12 mouse cellular contexts compared by ENCODE assay signal in genomic region chr2:52377706-52378447, GRCm38 (mm10). TPM values are rescaled to one million over a fixed set of nuclear protein-coding genes. Genes with fewer than 3 reads are reported as not detected.
DNase-seq lines count a peak whose midpoint lies in the region; ATAC-seq lines count a peak whose summit lies in the region.
"Had no signal": no experiment of that assay in that cellular context is flagged by ENCODE, and none has a peak within 500 bp of the region (broad histone marks: within the 10 kb centered on the region; RNA-seq: fewer than 3 reads in every experiment).

No protein-coding gene starts in this region.

- H3K4me1 ChIP-seq in heart, embryonic 12.5 days (replicated peaks) = no peaks in the 10 kb centered on the region; the same call in 1 of the 2 replicates
- no peaks in the 10 kb centered on the region; the same call in 1 of the 2 replicates for H3K4me1 ChIP-seq in lung, embryonic 16.5 days (replicated peaks; ENCODE audit: control insufficient read depth, insufficient read depth, low read length)
- H3K4me1 ChIP-seq in liver, embryonic 16.5 days (ENCODE audit: control insufficient read depth, low read depth, low read length) = no peaks in the 10 kb centered on the region
- H3K4me1 ChIP-seq: hindbrain, embryonic 13.5 days had no signal

- H3K36me3 ChIP-seq in heart, embryonic 12.5 days = no peaks in the 10 kb centered on the region
- no peaks in the 10 kb centered on the region for H3K36me3 ChIP-seq in lung, embryonic 16.5 days (ENCODE audit: control insufficient read depth, insufficient read depth, low read length)
- H3K36me3 ChIP-seq in liver, embryonic 16.5 days (ENCODE audit: control insufficient read depth, insufficient read depth) = no peaks in the 10 kb centered on the region
- H3K36me3 ChIP-seq: hindbrain, embryonic 13.5 days had no signal

- 42% methylated on average over 13 of the region's 13 CpGs for WGBS in heart, embryonic 12.5 days
- WGBS in lung, embryonic 16.5 days = 49% methylated on average over 13 of the region's 13 CpGs
- WGBS in liver, embryonic 16.5 days (ENCODE audit: insufficient replicate concordance) = 49% methylated on average over 13 of the region's 13 CpGs

- H3K27ac ChIP-seq in heart, embryonic 12.5 days (ENCODE audit: poor library complexity, severe bottlenecking) = no peak overlapping the region
- H3K27ac ChIP-seq in lung, embryonic 16.5 days (ENCODE audit: low read length) = no peak overlapping the region
- H3K27ac ChIP-seq in liver, embryonic 16.5 days (ENCODE audit: low read length) = no peak overlapping the region
- H3K27ac ChIP-seq: hindbrain, embryonic 13.5 days had no signal

- H3K9me3 ChIP-seq in heart, embryonic 12.5 days (replicated peaks) = no peaks in the 10 kb centered on the region
- no peaks in the 10 kb centered on the region for H3K9me3 ChIP-seq in lung, embryonic 16.5 days (ENCODE audit: control insufficient read depth, low read length)
- no peaks in the 10 kb centered on the region for H3K9me3 ChIP-seq in liver, embryonic 16.5 days (replicated peaks; ENCODE audit: control insufficient read depth, low read length)
- H3K9me3 ChIP-seq: hindbrain, embryonic 13.5 days had no signal

- no peak for DNase-seq in heart, adult 11 months
- no peak for DNase-seq in lung, postnatal 10 days
- DNase-seq in c-Kit-positive CD71-positive TER-119-negative erythroid progenitor cells, embryonic 14.5 days (ENCODE audit: low read depth) = peak; percentile 7
- no peak for DNase-seq in ovary, postnatal 36 days (ENCODE audit: low spot score)
- no peak for DNase-seq in embryo, embryonic 9.5 days (ENCODE audit: extremely low spot score)
- DNase-seq: cerebellum, adult 9-10 months; kidney, postnatal 10 days; spleen, adult 18-20 months had no signal

- no peak overlapping the region for H3K4me3 ChIP-seq in heart, embryonic 12.5 days
- H3K4me3 ChIP-seq in lung, embryonic 16.5 days (ENCODE audit: low read length) = 0 out of 2 replicates have a peak overlapping the region, but pooled peaks have one; percentile 2
- peak overlapping the region; percentile 20 for H3K4me3 ChIP-seq in liver, embryonic 16.5 days (ENCODE audit: low read depth, low read length)
- H3K4me3 ChIP-seq: hindbrain, embryonic 13.5 days had no signal

- ATAC-seq in heart, embryonic 12.5 days (ENCODE audit: insufficient number of reproducible peaks, low FRiP score) = no peak
- ATAC-seq in lung, embryonic 16.5 days (ENCODE audit: low read depth) = no peak
- no peak for ATAC-seq in liver, embryonic 16.5 days (ENCODE audit: low read depth)

- H3K4me2 ChIP-seq in heart, embryonic 12.5 days = peak overlapping the region; percentile 29; the same call in 1 of the 2 replicates
- peak overlapping the region; percentile 29 for H3K4me2 ChIP-seq in lung, embryonic 16.5 days (ENCODE audit: low read depth, low read length)
- peak overlapping the region; percentile 48 for H3K4me2 ChIP-seq in liver, embryonic 16.5 days (ENCODE audit: low read depth, low read length)
- H3K4me2 ChIP-seq: hindbrain, embryonic 13.5 days had no signal

- no peak overlapping the region for H3K9ac ChIP-seq in heart, embryonic 12.5 days
- H3K9ac ChIP-seq in lung, embryonic 16.5 days (ENCODE audit: low read length) = no peak overlapping the region
- no peak overlapping the region for H3K9ac ChIP-seq in liver, embryonic 16.5 days (ENCODE audit: low read depth, low read length)
- H3K9ac ChIP-seq: hindbrain, embryonic 13.5 days had no signal

- H3K27me3 ChIP-seq in heart, embryonic 12.5 days (replicated peaks) = no peaks in the 10 kb centered on the region
- H3K27me3 ChIP-seq in lung, embryonic 16.5 days (ENCODE audit: control insufficient read depth, insufficient read depth, low read depth, low read length) = 0 out of 2 replicates have a peak, but pooled peaks cover 4% of the 10 kb centered on the region
- H3K27me3 ChIP-seq in liver, embryonic 16.5 days (ENCODE audit: control insufficient read depth, insufficient read depth, low read depth, low read length) = no peaks in the 10 kb centered on the region
- H3K27me3 ChIP-seq: hindbrain, embryonic 13.5 days had no signal

RNA-seq across cellular contexts. Expression of gene Neb, which starts 0.4 kb away (rescaled TPM):
- polyA plus RNA-seq in heart, embryonic 12.5 days (2016; fragmentation: Nextera tagmentation; extraction: Ambion mirVana) = 2.0 and 2.6 TPM in 2 replicates
- 5.8 and 16.8 TPM in 2 replicates for polyA plus RNA-seq in lung, embryonic 16.5 days (2015; fragmentation: Nextera tagmentation; extraction: Ambion mirVana)
- 3.9 and 10.2 TPM in 2 replicates for polyA plus RNA-seq in liver, embryonic 16.5 days (2015; fragmentation: Nextera tagmentation; extraction: Ambion mirVana)

RNA-seq across cellular contexts. Expression of gene Arl5a, which starts 46.8 kb away (rescaled TPM):
- polyA plus RNA-seq in heart, embryonic 12.5 days (2016; fragmentation: Nextera tagmentation; extraction: Ambion mirVana) = 86.4 and 90.9 TPM in 2 replicates
- 27.5 and 36.5 TPM in 2 replicates for polyA plus RNA-seq in lung, embryonic 16.5 days (2015; fragmentation: Nextera tagmentation; extraction: Ambion mirVana)
- polyA plus RNA-seq in liver, embryonic 16.5 days (2015; fragmentation: Nextera tagmentation; extraction: Ambion mirVana) = 20.0 and 22.3 TPM in 2 replicates
